Mouse (Mus musculus) embryonic facial prominence, embryonic 10.5 days (tissue): ENCODE results near the gene Bdkrb2. TPM values are rescaled to one million over a fixed set of nuclear protein-coding genes. Genes with fewer than 3 reads are reported as not detected.

Experiments
- DNase-seq: peaks from one replicate; pipeline ENCODE4 v3.0.0-alpha.2; 2017; ENCODE audit warnings: low spot score
- H3K27ac ChIP-seq: fragments of 300-500 bp; sonication (generic); replicated peaks from 2 replicates; pipeline ENCODE4 v1.5.1; 2016; ENCODE audit warnings: mild to moderate bottlenecking
- H3K27me3 ChIP-seq: fragments of 300-500 bp; sonication (generic); replicated peaks from 2 replicates; pipeline ENCODE4 v1.6.1; 2016; ENCODE audit warnings: low read depth, mild to moderate bottlenecking; ENCODE audit not compliant: poor library complexity, severe bottlenecking
- H3K36me3 ChIP-seq: fragments of 300-500 bp; sonication (generic); replicated peaks from 2 replicates; pipeline ENCODE4 v1.6.1; 2016; ENCODE audit warnings: mild to moderate bottlenecking, moderate library complexity
- H3K4me1 ChIP-seq: fragments of 300-500 bp; sonication (generic); 2 replicates; pipeline ENCODE4 v1.6.1; 2016
- H3K4me3 ChIP-seq: fragments of 300-500 bp; sonication (generic); 2 replicates; pipeline ENCODE4 v1.5.1; 2016; ENCODE audit warnings: mild to moderate bottlenecking, moderate library complexity
- H3K9me3 ChIP-seq: fragments of 300-500 bp; sonication (generic); 2 replicates; pipeline ENCODE4 v1.6.1; 2016; ENCODE audit warnings: mild to moderate bottlenecking
- WGBS: fragments of 180-500 bp; shearing (Covaris S2); methylation state at CpG from one replicate; pipeline ENCODE4 v1.1.7; 2016; 5-methylcytosine and 5-hydroxymethylcytosine counted together
- polyA plus RNA-seq: library from polyadenylated mRNA; unstranded; fragments of >200 nt; fragmentation: Nextera tagmentation; extraction: Ambion mirVana; gene quantifications from 2 replicates; pipeline ENCODE4 v1.2.1, GENCODE M21; 2016

The Bdkrb2 gene
- 0.53 and 0.82 TPM in 2 replicates for polyA plus RNA-seq

DNA sequence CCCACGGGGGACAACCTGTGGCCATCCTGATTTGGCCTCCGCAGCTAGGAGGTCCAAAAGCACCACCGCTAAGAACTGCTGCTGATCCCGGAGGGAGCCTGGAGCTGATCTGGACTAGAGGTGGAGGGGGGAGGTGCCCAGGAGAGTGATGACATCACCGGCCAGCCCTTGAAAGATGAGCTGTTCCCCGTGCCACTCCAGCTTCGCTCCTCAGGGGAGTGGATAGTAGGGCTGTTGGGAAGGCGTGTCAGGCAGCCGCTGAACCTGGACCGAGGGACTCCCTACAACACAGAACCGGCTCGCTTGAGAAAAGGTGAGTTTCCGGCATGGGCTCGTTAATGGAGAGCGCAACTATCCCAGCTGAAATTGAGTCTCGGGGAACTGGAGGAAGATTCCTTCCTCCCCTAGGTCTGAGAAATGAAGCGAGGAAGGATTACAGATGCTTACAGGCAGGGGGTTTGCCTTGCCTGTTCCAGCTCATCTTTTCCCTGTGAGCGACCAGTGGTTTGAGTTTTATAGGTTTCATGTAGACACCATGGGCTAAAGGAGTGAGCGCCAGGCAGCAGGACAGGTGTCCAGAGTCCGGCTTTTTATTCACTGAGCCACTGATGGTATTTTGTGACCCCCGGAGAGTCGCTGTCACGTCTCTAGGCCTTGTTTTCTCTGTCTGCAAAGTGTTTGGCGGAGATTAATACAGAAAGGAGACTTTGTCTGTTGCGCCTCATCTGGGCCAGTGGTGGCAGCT is at the start of gene Bdkrb2:
Gene Bdkrb2 (plus strand): TSS at position 291 of the 745 bp plus-strand sequence.
- peaks cover 57% of the 10 kb centered on the region for H3K27me3 ChIP-seq
- peaks cover 33% of the 10 kb centered on the region for H3K4me1 ChIP-seq
- peak; percentile 72 for DNase-seq
- peak within 1 kb of the TSS; percentile 59 for H3K4me3 ChIP-seq
- 2% methylated on average over 25 of the region's 25 CpGs for WGBS
- no peaks in the 10 kb centered on the region for H3K36me3 ChIP-seq
- peak within 1 kb of the TSS; percentile 41; the same call in 1 of the 2 replicates for H3K27ac ChIP-seq
- H3K9me3 ChIP-seq: 0 out of 2 replicates have a peak, but pooled peaks cover 5% of the 10 kb centered on the region

DNA sequence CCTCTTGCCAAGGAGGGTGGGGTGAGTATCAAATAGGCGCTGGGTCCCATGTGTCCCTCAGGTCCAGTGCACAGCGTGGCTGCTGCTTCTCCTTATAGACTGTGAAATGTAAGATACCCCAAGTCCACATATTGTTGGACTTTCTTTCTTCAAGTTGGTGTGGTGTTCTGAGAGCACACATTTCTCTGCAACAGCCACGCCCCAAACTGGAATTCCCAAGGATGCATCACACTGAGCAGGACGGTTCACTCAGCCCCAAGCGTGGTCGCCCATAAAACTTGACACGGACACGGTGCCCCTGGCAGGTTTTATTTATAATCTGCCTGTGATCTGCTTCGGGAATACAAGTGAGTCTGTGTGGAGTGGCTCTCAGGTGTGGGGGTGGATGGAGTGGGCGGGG is 48.9 kb upstream of the Bdkrb2 start:
- Histone ChIP-seq H3K9me3 (no peaks in the 10 kb centered on the region), H3K4me3 (no peak overlapping the region), H3K36me3 (no peaks in the 10 kb centered on the region), H3K27me3 (no peaks in the 10 kb centered on the region), H3K27ac (no peak overlapping the region), H3K4me1 (0 out of 2 replicates have a peak, but pooled peaks cover under 1% of the 10 kb centered on the region)
- WGBS: 88% methylated on average over 10 of the region's 10 CpGs
- DNase-seq: no peak

DNA sequence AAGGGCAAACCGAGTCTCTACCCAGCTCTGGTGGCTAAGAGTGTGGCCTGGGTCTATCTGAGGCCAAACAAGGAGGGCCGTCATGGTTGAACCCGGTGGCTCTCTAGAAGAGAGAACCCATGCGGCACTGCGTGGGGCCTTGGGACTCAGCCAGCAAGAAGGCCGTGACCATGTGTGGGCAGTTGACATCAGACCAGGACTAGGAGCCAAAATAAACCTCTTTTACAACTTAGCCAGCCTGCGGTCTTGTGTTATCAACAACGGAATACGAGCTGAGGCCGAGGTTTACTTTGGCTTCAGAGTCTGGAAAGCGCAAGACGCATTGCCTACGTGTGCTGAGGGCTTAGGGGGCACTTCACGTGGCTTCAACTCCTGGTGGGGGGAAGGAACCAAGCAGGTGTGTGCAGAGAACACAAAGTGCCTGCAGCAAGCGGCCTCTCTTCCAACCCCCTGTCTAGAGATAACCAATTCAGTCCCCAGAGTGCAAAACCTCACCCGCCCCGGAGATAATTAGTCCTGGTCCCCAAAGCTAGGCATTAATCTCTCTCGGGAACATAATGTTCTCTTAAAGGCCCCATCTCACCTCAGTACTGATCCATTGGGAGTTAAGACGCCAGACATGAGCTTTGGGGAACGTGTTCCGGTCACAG is 45.9 kb upstream of the Bdkrb2 start:
- Histone ChIP-seq H3K4me3 (no peak overlapping the region), H3K27ac (no peak overlapping the region), H3K9me3 (0 out of 2 replicates have a peak, but pooled peaks cover 3% of the 10 kb centered on the region), H3K4me1 (0 out of 2 replicates have a peak, but pooled peaks cover 8% of the 10 kb centered on the region), H3K36me3 (no peaks in the 10 kb centered on the region), H3K27me3 (no peaks in the 10 kb centered on the region)
- no peak for DNase-seq
- WGBS: 87% methylated on average over 21 of the region's 21 CpGs

DNA sequence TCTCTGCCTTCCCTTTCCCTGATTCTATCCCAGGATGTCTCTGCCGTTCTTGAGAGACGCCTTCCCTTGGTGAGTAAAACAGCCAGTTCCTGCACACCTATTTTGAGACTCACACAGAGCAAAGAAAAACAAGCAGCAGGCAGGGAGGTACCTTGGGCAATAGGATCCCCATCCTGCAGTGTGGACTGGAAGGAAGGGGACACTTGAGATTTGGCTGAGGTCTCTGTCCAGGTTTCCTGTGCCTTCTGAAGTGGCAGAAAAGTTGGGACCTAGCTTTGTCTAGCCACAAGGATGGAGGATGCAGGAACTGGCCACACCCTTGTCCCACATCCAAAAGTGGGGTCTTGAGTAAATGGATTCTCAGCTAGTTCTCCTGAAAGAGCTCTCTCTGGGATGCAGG is 43.2 kb upstream of the Bdkrb2 start:
- Histone ChIP-seq H3K36me3 (no peaks in the 10 kb centered on the region), H3K4me1 (0 out of 2 replicates have a peak, but pooled peaks cover 8% of the 10 kb centered on the region), H3K27me3 (no peaks in the 10 kb centered on the region), H3K27ac (no peak overlapping the region), H3K9me3 (0 out of 2 replicates have a peak, but pooled peaks cover 5% of the 10 kb centered on the region), H3K4me3 (no peak overlapping the region)
- DNase-seq: no peak
- 85% methylated on average over 2 of the region's 2 CpGs for WGBS

DNA sequence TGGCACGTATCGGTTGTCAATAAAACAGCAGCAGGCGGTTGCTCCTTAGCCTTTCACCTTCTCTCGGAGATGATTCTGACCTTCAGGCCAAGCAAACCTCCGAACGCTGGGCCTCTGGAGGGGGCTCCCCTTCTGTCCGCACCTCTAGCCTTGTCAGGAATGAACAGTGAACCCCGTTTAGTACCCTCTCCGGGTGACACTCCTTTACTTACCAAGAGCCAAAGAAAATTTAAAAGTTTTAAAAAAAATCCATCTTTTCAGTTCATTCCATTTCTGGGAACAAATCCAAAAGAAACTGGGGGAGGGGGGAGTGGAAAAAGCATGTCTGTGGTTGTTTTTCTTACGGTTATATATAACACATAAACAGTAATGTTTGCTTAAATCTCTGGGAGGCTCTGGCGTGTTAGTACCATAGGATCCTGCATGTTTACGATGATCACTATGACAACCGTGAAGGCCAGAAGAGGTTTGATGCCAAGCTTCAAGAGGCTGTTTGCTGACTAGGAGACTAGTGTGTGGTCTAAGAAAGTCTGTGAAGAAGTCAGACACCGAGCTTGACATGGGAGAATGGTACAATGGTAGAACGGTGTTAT is 41.8 kb upstream of the Bdkrb2 start:
- DNase-seq: no peak
- H3K4me3 ChIP-seq: no peak overlapping the region
- 79% methylated on average over 15 of the region's 15 CpGs for WGBS

DNA sequence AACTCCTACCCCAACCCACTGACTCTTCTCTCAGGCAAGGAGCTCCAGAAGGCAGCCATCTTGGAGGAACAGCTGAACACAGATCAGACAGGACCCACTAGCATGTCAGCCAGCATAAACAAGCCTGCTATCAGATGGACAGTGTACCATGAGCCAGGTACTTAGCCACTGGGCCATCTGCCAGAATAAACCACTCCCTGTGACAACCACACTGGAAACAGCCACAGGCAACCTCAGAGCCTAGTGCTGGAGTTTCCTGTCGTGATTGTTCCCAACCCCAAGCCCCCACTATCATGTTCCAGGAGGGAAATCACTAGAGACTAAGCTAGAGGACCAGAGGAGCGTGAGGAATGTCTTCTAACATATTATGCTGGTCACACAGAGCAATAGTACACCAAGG is 39.3 kb upstream of the Bdkrb2 start:
- Histone ChIP-seq H3K27ac (no peak overlapping the region), H3K4me3 (no peak overlapping the region), H3K36me3 (no peaks in the 10 kb centered on the region), H3K9me3 (0 out of 2 replicates have a peak, but pooled peaks cover 5% of the 10 kb centered on the region), H3K27me3 (no peaks in the 10 kb centered on the region), H3K4me1 (0 out of 2 replicates have a peak, but pooled peaks cover 8% of the 10 kb centered on the region)
- WGBS: 64% methylated on average over 2 of the region's 2 CpGs
- no peak for DNase-seq

More for the DNA sequence above, 41.8 kb upstream of the Bdkrb2 start:
- Histone ChIP-seq H3K4me1 (0 out of 2 replicates have a peak, but pooled peaks cover 8% of the 10 kb centered on the region), H3K27ac (no peak overlapping the region), H3K36me3 (no peaks in the 10 kb centered on the region), H3K27me3 (no peaks in the 10 kb centered on the region), H3K9me3 (0 out of 2 replicates have a peak, but pooled peaks cover 5% of the 10 kb centered on the region)

DNA sequence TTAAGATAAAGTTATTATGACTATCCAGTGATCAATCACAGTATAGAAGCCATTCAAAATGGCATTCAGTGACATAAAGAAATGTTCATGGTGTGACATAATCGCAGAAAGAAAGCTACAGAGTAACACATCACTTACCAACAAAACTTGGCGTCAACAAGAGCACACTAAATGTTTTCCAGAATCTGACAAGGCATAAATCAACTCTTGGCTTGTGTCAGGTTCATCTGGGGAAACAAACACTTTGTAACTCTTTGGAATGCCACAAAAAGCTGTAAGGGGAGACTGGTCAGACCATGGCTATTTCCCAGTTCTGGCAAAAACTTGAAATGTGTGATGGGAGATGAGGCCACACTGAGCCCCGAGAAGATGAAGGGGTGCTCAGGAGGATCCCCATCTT is 36.8 kb upstream of the Bdkrb2 start:
- Histone ChIP-seq H3K4me3 (no peak overlapping the region), H3K27me3 (no peaks in the 10 kb centered on the region), H3K36me3 (no peaks in the 10 kb centered on the region), H3K4me1 (no peaks in the 10 kb centered on the region), H3K9me3 (peaks cover 9% of the 10 kb centered on the region; the same call in 1 of the 2 replicates), H3K27ac (no peak overlapping the region)
- WGBS: 91% methylated on average over 3 of the region's 3 CpGs
- DNase-seq: no peak

DNA sequence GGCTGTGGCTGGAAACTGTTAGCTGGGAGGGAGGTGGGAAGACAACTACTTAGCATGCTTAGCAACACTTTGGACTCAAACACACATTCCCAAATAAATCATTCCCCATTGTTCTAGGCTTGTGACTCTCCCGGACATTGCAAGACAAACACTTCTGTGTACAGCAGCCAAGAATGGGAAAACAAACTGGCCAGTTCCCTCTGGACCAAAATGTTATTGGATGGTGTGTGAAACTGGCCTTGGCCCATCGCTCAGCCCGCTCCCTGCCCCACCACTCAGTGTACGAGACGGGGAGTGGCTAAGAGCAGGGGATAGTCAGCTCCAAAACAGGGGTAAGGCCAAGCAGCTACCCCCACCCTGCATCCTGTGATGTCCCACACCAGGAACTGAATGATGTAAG is 36.2 kb upstream of the Bdkrb2 start:
- 76% methylated on average over 5 of the region's 5 CpGs for WGBS
- Histone ChIP-seq H3K4me3 (no peak overlapping the region), H3K9me3 (peaks cover 9% of the 10 kb centered on the region; the same call in 1 of the 2 replicates), H3K36me3 (no peaks in the 10 kb centered on the region), H3K4me1 (peaks cover 4% of the 10 kb centered on the region; the same call in 1 of the 2 replicates), H3K27ac (no peak overlapping the region), H3K27me3 (no peaks in the 10 kb centered on the region)
- no peak for DNase-seq

DNA sequence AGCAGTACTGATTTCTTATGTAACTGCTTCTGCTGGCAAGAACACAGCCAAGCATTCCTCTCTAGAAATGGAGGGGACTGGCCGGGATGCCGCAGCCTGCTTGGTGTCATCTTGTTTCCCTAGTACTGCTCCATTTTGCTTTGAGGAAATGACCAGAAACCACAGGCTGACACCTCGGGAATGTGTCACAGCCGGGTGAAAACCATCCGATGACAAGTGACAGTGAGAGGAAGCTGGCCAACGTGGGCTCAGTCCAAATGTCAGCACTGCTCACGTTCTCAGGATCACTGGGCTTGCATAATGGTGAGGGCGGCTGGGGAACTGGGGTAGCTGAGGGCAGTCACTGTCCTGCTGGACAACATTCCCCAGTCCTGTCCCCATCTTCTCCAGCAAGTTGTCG is 33.5 kb upstream of the Bdkrb2 start:
- peaks cover 4% of the 10 kb centered on the region; the same call in 1 of the 2 replicates for H3K9me3 ChIP-seq
- no peak overlapping the region for H3K4me3 ChIP-seq
- H3K4me1 ChIP-seq: peaks cover 6% of the 10 kb centered on the region; the same call in 1 of the 2 replicates
- 71% methylated on average over 9 of the region's 9 CpGs for WGBS
- no peaks in the 10 kb centered on the region for H3K27me3 ChIP-seq
- no peaks in the 10 kb centered on the region for H3K36me3 ChIP-seq
- DNase-seq: no peak
- H3K27ac ChIP-seq: no peak overlapping the region

DNA sequence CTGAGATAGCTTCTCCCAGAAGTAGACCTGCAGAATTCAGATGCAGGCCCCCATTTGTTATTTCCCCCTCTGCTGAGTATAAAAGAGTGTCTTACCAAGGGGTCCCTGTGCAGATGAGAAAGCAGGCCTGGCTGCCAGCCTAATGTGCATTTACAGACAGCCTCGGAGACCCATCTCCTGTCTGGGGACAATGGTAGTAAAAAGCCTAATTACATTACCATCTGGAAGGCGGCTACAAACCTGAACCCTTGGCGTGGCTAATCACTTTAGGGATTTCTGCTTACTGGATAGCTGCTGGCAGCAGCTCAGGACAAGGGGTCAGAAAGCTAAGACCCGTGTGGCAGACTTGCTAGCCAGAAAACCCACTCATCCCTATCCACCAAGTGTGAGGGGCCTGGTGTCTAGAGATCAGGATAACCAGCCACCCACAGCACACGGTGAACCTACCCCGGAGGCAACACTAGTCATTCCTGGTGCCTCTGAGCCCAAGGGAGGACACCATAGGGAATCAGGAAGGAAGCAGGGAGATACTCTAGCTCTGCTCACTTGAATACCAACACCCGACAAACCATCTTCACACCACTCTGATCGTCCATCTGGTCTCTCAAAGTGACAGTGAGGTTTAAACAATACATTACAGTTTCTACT is 31.2 kb upstream of the Bdkrb2 start:
- Histone ChIP-seq H3K4me1 (peaks cover 25% of the 10 kb centered on the region), H3K27me3 (no peaks in the 10 kb centered on the region), H3K4me3 (no peak overlapping the region), H3K36me3 (no peaks in the 10 kb centered on the region), H3K27ac (no peak overlapping the region), H3K9me3 (peaks cover 4% of the 10 kb centered on the region; the same call in 1 of the 2 replicates)
- no peak for DNase-seq
- 50% methylated on average over 8 of the region's 8 CpGs for WGBS

DNA sequence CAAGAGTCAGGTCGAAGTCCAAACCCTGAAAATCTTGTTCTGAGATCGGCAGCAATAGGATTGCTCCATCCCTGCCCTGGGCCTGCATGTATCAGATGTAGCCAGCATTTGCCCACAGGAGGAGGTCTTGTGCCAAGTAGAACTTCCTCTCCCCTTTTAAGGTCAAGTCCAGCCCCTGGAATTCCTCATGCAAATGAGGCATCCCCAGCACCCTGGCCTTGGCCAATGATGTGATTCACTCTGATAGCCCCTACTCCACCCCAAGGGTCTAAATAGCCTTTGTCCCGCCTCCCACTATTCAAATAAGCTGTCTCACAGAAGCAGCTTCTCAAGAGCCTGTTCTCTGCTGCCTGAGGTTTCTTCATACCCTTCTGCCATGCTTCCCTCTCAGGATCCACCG is 28.2 kb upstream of the Bdkrb2 start:
- peaks cover 27% of the 10 kb centered on the region for H3K4me1 ChIP-seq
- H3K27me3 ChIP-seq: no peaks in the 10 kb centered on the region
- H3K36me3 ChIP-seq: no peaks in the 10 kb centered on the region
- no peaks in the 10 kb centered on the region for H3K9me3 ChIP-seq
- DNase-seq: no peak
- 0 out of 2 replicates have a peak overlapping the region, but pooled peaks have one; percentile 2 for H3K27ac ChIP-seq
- 91% methylated on average over 4 of the region's 4 CpGs for WGBS
- no peak overlapping the region for H3K4me3 ChIP-seq
